Mouse (Mus musculus) embryonic facial prominence, embryonic 14.5 days (tissue): ENCODE measurements around the gene Grhl3. TPM values are rescaled to one million over a fixed set of nuclear protein-coding genes. Genes with fewer than 3 reads are reported as not detected.
A peak's percentile ranks its signal among the peaks of the same experiment; 100 is the strongest.

Experiments used
- ATAC-seq: fragments of 200-750 bp; cut with Nextera tagmentation; 2 replicates; pipeline ENCODE4 v1.8.0; 2017; ENCODE audit warnings: low read depth, moderate number of reproducible peaks, moderate TSS enrichment
- DNase-seq: peaks from one replicate; pipeline ENCODE4 v3.0.0-alpha.2; 2015; ENCODE audit warnings: low spot score
- H3K27ac ChIP-seq: fragments of 300-500 bp; sonication (generic); replicated peaks from 2 replicates; pipeline ENCODE4 v1.5.1; 2014; ENCODE audit warnings: low read depth, mild to moderate bottlenecking, low read length, moderate library complexity
- H3K27me3 ChIP-seq: fragments of 300-500 bp; sonication (generic); replicated peaks from 2 replicates; pipeline ENCODE4 v1.6.1; 2014; ENCODE audit warnings: low read length; ENCODE audit not compliant: control insufficient read depth, insufficient read depth
- H3K36me3 ChIP-seq: fragments of 300-500 bp; sonication (generic); 2 replicates; pipeline ENCODE4 v1.6.1; 2014; ENCODE audit warnings: low read length, mixed read lengths; ENCODE audit not compliant: control insufficient read depth, insufficient read depth
- H3K4me1 ChIP-seq: fragments of 300-500 bp; sonication (generic); 2 replicates; pipeline ENCODE4 v1.6.1; 2014; ENCODE audit warnings: antibody characterized with exemption, low read length; ENCODE audit not compliant: control insufficient read depth, insufficient read depth
- H3K4me2 ChIP-seq: fragments of 300-500 bp; sonication (generic); 2 replicates; pipeline ENCODE4 v1.6.1; 2014; ENCODE audit warnings: low read depth, mild to moderate bottlenecking, low read length, moderate library complexity, mixed read lengths
- H3K4me3 ChIP-seq: fragments of 300-500 bp; sonication (generic); 2 replicates; pipeline ENCODE4 v1.5.1; 2014; ENCODE audit warnings: low read depth, mild to moderate bottlenecking, low read length
- H3K9ac ChIP-seq: fragments of 300-500 bp; sonication (generic); 2 replicates; pipeline ENCODE4 v1.6.1; 2014; ENCODE audit warnings: low read depth, mild to moderate bottlenecking, low read length, moderate library complexity, mixed read lengths
- H3K9me3 ChIP-seq: fragments of 300-500 bp; sonication (generic); 2 replicates; pipeline ENCODE4 v1.6.1; 2016; ENCODE audit warnings: low read length; ENCODE audit not compliant: control insufficient read depth
- WGBS: fragments of 180-500 bp; shearing (Covaris S2); extraction: QIAGEN DNeasy Blood & Tissue Kit; methylation state at CpG from one replicate; pipeline ENCODE4 v1.1.7; 2014; 5-methylcytosine and 5-hydroxymethylcytosine counted together
- polyA plus RNA-seq: library from polyadenylated mRNA; unstranded; fragments of >200 nt; fragmentation: Nextera tagmentation; extraction: Ambion mirVana; gene quantifications from 2 replicates; pipeline ENCODE4 v1.2.1, GENCODE M21; 2014

The Grhl3 gene
- polyA plus RNA-seq, 1 experiment from 2014 or later, result 13.3 TPM

DNA sequence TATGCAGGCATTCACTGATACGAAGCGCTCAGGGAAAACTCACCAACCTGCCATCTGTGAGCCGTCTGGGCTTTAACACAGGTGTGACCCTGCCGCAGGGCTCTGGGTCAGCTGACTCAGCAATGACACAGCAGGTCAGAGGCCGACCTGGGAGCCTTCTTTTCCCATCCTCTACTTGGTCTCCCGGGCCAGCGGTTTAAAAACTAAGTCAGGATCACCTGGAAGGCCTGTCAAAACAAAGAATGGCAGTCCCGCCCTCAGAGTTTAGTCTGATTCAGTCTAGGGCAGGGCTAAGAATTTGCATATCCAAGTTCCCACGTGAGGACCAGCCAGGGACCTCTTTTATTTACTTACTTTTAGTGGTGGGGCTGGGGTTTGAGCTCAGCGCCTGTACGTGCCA is 4.2 kb downstream of the Grhl3 start:
- H3K36me3 ChIP-seq, result no peaks in the 10 kb centered on the region
- no peaks in the 10 kb centered on the region for H3K9me3 ChIP-seq
- peak overlapping the region; percentile 65 for H3K4me2 ChIP-seq
- 2% methylated on average over 11 of the region's 11 CpGs for WGBS
- H3K4me3 ChIP-seq, result peak overlapping the region; percentile 34; the same call in 1 of the 2 replicates
- DNase-seq (peak; percentile 60), ATAC-seq (no peak)
- no peak overlapping the region for H3K27ac ChIP-seq
- no peak overlapping the region for H3K9ac ChIP-seq
- peaks cover 36% of the 10 kb centered on the region for H3K4me1 ChIP-seq
- peaks cover 52% of the 10 kb centered on the region for H3K27me3 ChIP-seq

DNA sequence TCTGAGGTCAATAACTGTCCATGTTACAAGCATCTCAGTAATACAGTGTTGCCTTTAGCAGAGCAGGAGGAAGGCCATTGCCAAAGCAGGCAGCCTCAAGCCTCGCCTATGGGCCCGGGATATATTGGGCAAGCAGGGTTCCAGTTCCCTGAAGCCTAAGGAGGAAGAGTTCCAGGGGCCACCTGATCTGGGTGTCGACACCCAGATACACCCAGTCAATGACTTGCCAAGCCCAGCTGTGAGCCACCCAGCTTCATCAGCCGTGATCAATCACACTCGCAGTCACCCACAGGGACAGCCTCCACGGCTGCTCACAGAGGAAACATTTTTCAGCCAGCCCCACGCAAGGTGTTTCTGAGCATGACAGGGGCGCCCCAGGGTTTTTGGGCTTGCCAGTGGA is 5.9 kb downstream of the Grhl3 start:
- Histone ChIP-seq H3K9ac (peak overlapping the region; percentile 40; the same call in 1 of the 2 replicates), H3K36me3 (no peaks in the 10 kb centered on the region), H3K27ac (no peak overlapping the region), H3K9me3 (no peaks in the 10 kb centered on the region), H3K4me2 (no peak overlapping the region), H3K4me1 (peaks cover 33% of the 10 kb centered on the region), H3K4me3 (no peak overlapping the region), H3K27me3 (peaks cover 41% of the 10 kb centered on the region)
- 54% methylated on average over 7 of the region's 8 CpGs for WGBS
- ATAC-seq (no peak), DNase-seq (no peak)

- Histone ChIP-seq H3K27me3 (peaks cover 37% of the 10 kb centered on the region), H3K9me3 (no peaks in the 10 kb centered on the region), H3K4me1 (peaks cover 32% of the 10 kb centered on the region), H3K4me2 (no peak overlapping the region), H3K27ac (no peak overlapping the region), H3K36me3 (no peaks in the 10 kb centered on the region), H3K4me3 (no peak overlapping the region), H3K9ac (peak overlapping the region; percentile 40; the same call in 1 of the 2 replicates)
- WGBS, result 31% methylated on average over 11 of the region's 11 CpGs
- DNase-seq, result peak; percentile 52
- 0 out of 2 replicates have a peak, but pooled peaks have one; percentile 17 for ATAC-seq
These were observed 6.4 kb downstream of the Grhl3 start for GRCm38 (mm10) chr4:135567042-135567441.

- Histone ChIP-seq H3K27me3 (peaks cover 21% of the 10 kb centered on the region), H3K4me2 (no peak overlapping the region), H3K36me3 (no peaks in the 10 kb centered on the region), H3K27ac (no peak overlapping the region), H3K4me1 (peaks cover 24% of the 10 kb centered on the region), H3K4me3 (no peak overlapping the region), H3K9ac (no peak overlapping the region), H3K9me3 (no peaks in the 10 kb centered on the region)
- DNase-seq (peak; percentile 51), ATAC-seq (no peak)
- WGBS, result 62% methylated on average over 9 of the region's 9 CpGs
These were observed 8.0 kb downstream of the Grhl3 start for GRCm38 (mm10) chr4:135565400-135565799.

GRCm38 (mm10) chr4:135563794-135564193 is 9.6 kb downstream of the Grhl3 start:
- 35% methylated on average over 2 of the region's 2 CpGs for WGBS
- peaks cover 10% of the 10 kb centered on the region for H3K27me3 ChIP-seq
- DNase-seq (no peak), ATAC-seq (no peak)
- H3K4me1 ChIP-seq, result peaks cover 13% of the 10 kb centered on the region; the same call in 1 of the 2 replicates
- no peaks in the 10 kb centered on the region for H3K9me3 ChIP-seq
- H3K4me3 ChIP-seq, result no peak overlapping the region
- no peak overlapping the region for H3K27ac ChIP-seq
- H3K36me3 ChIP-seq, result no peaks in the 10 kb centered on the region
- no peak overlapping the region for H3K9ac ChIP-seq
- H3K4me2 ChIP-seq, result no peak overlapping the region

GRCm38 (mm10) chr4:135549323-135549722 is 24.1 kb downstream of the Grhl3 start:
- Histone ChIP-seq H3K27ac (no peak overlapping the region), H3K9me3 (no peaks in the 10 kb centered on the region), H3K4me2 (no peak overlapping the region), H3K9ac (no peak overlapping the region), H3K4me3 (no peak overlapping the region), H3K36me3 (no peaks in the 10 kb centered on the region), H3K27me3 (no peaks in the 10 kb centered on the region), H3K4me1 (peaks cover 42% of the 10 kb centered on the region)
- DNase-seq (no peak), ATAC-seq (no peak; the same call in 1 of the 2 replicates)
- WGBS, result 64% methylated on average over 6 of the region's 6 CpGs

- no peak for DNase-seq
- 36% methylated on average over 9 of the region's 9 CpGs for WGBS
- H3K4me2 ChIP-seq, result no peak overlapping the region
- H3K9me3 ChIP-seq, result no peaks in the 10 kb centered on the region
- H3K27ac ChIP-seq, result no peak overlapping the region; the same call in 1 of the 2 replicates
- no peaks in the 10 kb centered on the region for H3K36me3 ChIP-seq
- ATAC-seq, result no peak
- H3K27me3 ChIP-seq, result no peaks in the 10 kb centered on the region
- no peak overlapping the region for H3K9ac ChIP-seq
- peaks cover 46% of the 10 kb centered on the region for H3K4me1 ChIP-seq
- H3K4me3 ChIP-seq, result no peak overlapping the region
These were observed 24.8 kb downstream of the Grhl3 start for GRCm38 (mm10) chr4:135548521-135549077.

- Histone ChIP-seq H3K9me3 (no peaks in the 10 kb centered on the region), H3K4me3 (no peak overlapping the region), H3K4me1 (peaks cover 46% of the 10 kb centered on the region), H3K36me3 (no peaks in the 10 kb centered on the region), H3K9ac (no peak overlapping the region; the same call in 1 of the 2 replicates), H3K27ac (no peak overlapping the region; the same call in 1 of the 2 replicates), H3K27me3 (no peaks in the 10 kb centered on the region), H3K4me2 (no peak overlapping the region)
- DNase-seq, result peak; percentile 47
- ATAC-seq, result peak; percentile 31; the same call in 1 of the 2 replicates
- WGBS, result 20% methylated on average over 7 of the region's 7 CpGs
These were observed 25.3 kb downstream of the Grhl3 start for GRCm38 (mm10) chr4:135548108-135548507.

GRCm38 (mm10) chr4:135547551-135547950 is 25.9 kb downstream of the Grhl3 start:
- ATAC-seq (no peak), DNase-seq (no peak)
- 60% methylated on average over 14 of the region's 14 CpGs for WGBS
- no peak overlapping the region for H3K4me2 ChIP-seq
- H3K9me3 ChIP-seq, result no peaks in the 10 kb centered on the region
- H3K9ac ChIP-seq, result no peak overlapping the region
- no peak overlapping the region for H3K4me3 ChIP-seq
- H3K36me3 ChIP-seq, result no peaks in the 10 kb centered on the region
- no peaks in the 10 kb centered on the region for H3K27me3 ChIP-seq
- peaks cover 46% of the 10 kb centered on the region for H3K4me1 ChIP-seq
- H3K27ac ChIP-seq, result no peak overlapping the region
